Mouse (Mus musculus): ENCODE results near the gene Nupr1. TPM values are rescaled to one million over a fixed set of nuclear protein-coding genes. Genes with fewer than 3 reads are reported as not detected.

Gene Nupr1
- polyA plus RNA-seq (2012; ENCODE audit: insufficient read depth, low replicate concordance), result 27.5 TPM in 1 of 2 replicates, not detected in the other

DNA sequence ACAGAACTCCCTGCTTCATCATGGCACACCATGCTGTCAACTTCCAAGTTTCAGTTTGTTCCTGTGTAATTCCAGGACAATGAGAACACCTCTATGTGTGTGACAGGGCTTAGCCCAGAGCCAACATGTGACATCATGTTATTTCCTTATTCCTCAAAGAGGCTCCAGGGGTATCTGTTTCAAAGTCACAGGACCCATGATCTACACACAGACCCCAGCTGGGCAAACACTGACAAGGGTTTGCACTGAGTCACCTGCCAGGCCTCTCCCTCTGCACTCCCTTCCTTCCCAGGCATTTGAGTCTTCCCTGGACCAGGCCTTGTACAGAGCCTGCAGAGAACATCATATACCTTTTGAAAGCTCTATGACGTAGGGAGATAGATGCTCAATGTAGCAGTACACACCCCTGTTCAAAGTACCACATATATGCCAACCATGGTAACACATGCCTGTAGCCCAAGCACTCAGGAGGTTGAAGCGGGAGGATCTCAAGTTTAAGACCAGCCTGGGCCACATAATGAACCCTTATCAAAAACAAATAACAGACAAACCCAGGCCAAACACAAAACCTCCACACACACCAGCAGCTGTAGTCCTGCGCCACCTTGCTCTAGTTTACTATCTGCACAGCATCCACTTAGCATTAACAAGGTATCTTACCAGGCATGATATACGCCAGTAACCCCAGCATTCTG, at the start of gene Nupr1:
Gene Nupr1 (minus strand): TSS at position 38 of the 695 bp plus-strand sequence.
- TF ChIP-seq FLI1 (IDR thresholded peaks at IDR 0.05; ENCODE audit: low read length) (no peak), GATA1 (IDR thresholded peaks at IDR 0.05; ENCODE audit: borderline replicate concordance, low read length) (no peak)
- Histone ChIP-seq H3K27me3 (replicated peaks) (no peaks in the 10 kb centered on the region), H3K36me3 (replicated peaks; ENCODE audit: low read length) (peaks cover 61% of the 10 kb centered on the region), H3K4me3 (replicated peaks) (no peak within 1 kb of the TSS), H3K4me1 (peaks cover 97% of the 10 kb centered on the region), H3K9me3 (no peaks in the 10 kb centered on the region)

DNA sequence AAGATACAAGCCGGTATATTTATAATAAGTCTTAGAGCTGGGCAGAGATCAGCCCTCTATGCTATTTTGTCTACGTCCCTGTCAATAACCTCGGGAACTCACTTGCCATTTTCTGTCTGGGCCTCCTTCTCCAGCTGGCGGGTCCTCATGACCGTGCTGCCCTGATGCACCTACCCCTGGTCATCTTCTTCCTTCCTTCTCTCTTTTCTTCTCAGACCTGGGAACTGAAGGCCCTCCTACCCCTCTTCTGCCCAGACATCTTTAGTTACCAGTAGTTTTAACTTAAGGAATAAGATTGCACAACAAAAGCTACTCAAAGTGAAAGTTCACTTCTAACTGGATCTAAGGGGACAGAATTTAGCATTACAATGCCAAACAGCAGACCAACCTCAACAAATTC, 49.0 kb upstream of the Nupr1 start:
- H3K4me1 ChIP-seq, result peaks cover 31% of the 10 kb centered on the region
- H3K4me3 ChIP-seq (replicated peaks), result no peak overlapping the region
- no peaks in the 10 kb centered on the region for H3K9me3 ChIP-seq
- H3K27me3 ChIP-seq (replicated peaks), result no peaks in the 10 kb centered on the region
- peaks cover 79% of the 10 kb centered on the region for H3K36me3 ChIP-seq (replicated peaks; ENCODE audit: low read length)
- TF ChIP-seq FLI1 (IDR thresholded peaks at IDR 0.05; ENCODE audit: low read length), result no peak
- TF ChIP-seq GATA1 (IDR thresholded peaks at IDR 0.05; ENCODE audit: borderline replicate concordance, low read length), result no peak

DNA sequence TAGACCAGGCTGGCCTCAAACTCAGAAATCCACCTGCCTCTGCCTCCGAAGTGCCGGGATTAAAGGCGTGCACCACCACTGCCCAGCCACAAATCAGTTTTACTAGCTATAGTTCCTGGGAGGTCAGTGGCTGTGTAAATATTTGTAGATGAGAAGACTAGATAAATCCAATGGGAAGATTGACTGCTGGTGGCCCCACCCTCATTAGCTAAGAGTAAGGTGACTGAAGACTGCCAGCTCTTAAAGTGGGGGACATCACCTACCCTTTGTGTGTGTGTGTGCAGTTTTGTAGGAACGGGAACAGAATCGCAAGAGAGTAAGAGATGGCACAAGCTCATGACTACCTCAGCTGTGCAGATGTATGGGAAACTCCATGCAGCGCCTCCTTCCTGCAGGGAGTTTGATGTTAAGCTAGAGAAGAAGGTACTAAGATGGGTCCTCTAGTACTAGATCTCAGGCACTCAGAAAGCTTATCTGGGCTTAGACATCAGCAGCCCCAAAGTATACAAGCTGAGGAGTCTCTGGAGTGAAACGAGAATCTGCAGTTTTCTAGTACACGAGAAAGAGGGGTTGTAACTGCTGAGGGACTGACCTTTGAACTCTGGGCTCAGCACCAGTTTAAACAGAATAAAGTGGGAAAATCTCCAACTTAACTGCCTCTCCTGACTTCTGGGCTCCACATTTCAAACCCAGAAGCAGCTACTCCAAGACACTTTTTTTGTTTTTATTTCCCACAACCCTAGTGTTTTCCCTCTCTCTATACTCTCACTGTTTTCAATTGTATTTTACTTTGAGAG, 48.1 kb upstream of the Nupr1 start:
- TF ChIP-seq GATA1 (IDR thresholded peaks at IDR 0.05; ENCODE audit: borderline replicate concordance, low read length), result no peak
- Histone ChIP-seq H3K4me1 (peaks cover 27% of the 10 kb centered on the region), H3K27me3 (replicated peaks) (no peaks in the 10 kb centered on the region), H3K4me3 (replicated peaks) (no peak overlapping the region), H3K36me3 (replicated peaks; ENCODE audit: low read length) (peaks cover 78% of the 10 kb centered on the region), H3K9me3 (no peaks in the 10 kb centered on the region)

DNA sequence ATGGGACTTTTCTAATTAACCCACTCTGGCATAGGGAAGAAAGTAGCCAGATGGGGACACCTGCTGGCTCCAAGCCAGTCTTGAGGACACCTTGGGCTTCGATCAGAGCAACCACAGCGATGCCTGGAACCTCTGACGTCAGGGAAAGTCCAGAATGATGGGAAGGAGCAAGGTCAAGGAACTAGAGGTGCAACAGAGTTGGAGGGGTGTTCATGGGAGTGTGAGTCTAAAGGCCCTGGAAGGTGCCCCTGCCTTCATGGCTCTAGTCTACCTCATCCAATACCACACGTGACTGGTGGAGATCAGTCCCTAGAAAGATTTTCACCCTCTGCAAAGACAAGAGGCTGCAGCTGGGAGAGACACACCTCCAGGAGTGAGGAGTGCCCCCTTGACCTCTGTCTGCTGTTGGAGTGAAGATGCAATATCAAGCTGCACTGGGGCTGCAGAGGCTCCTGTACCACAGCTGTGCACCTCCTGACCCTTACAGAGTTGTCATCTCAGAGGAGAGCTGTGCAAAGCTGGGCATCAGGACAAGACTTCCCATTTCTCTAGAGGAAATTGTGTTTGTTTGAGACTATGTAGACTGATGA, 46.1 kb upstream of the Nupr1 start:
- no peak for TF ChIP-seq GATA1 (IDR thresholded peaks at IDR 0.05; ENCODE audit: borderline replicate concordance, low read length)
- no peak for TF ChIP-seq FLI1 (IDR thresholded peaks at IDR 0.05; ENCODE audit: low read length)
- no peaks in the 10 kb centered on the region for H3K27me3 ChIP-seq (replicated peaks)
- H3K4me3 ChIP-seq (replicated peaks), result no peak overlapping the region
- no peaks in the 10 kb centered on the region for H3K9me3 ChIP-seq
- peaks cover 80% of the 10 kb centered on the region for H3K36me3 ChIP-seq (replicated peaks; ENCODE audit: low read length)
- H3K4me1 ChIP-seq, result peaks cover 23% of the 10 kb centered on the region

DNA sequence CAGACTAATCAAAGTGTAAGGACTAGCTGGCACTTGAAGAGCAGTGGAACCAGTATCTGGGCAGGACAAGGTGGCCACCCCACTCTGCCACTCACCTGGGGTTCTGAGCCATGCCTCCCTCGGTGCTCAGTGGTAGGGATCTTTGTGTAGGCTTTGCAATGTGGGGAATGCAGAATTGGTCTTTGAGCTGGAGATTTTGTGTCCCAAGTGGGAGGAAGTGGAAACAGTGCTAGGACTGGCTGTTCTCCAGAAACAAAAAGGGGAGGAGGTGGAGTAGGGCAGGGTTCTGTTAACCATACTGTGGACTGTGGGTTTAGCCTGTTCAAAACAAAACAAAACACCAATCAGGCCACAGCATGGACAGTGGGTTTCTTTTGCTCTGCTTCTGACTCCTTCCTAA, 45.5 kb upstream of the Nupr1 start, which contains the start of gene Sult1a1:
Gene Sult1a1 (minus strand): TSS at position 226 of the 400 bp plus-strand sequence.
- TF ChIP-seq FLI1 (IDR thresholded peaks at IDR 0.05; ENCODE audit: low read length) (no peak), GATA1 (IDR thresholded peaks at IDR 0.05; ENCODE audit: borderline replicate concordance, low read length) (no peak)
- peaks cover 28% of the 10 kb centered on the region for H3K4me1 ChIP-seq
- peaks cover 85% of the 10 kb centered on the region for H3K36me3 ChIP-seq (replicated peaks; ENCODE audit: low read length)
- H3K4me3 ChIP-seq (replicated peaks), result no peak within 1 kb of the TSS
- no peaks in the 10 kb centered on the region for H3K27me3 ChIP-seq (replicated peaks)
- H3K9me3 ChIP-seq, result no peaks in the 10 kb centered on the region

DNA sequence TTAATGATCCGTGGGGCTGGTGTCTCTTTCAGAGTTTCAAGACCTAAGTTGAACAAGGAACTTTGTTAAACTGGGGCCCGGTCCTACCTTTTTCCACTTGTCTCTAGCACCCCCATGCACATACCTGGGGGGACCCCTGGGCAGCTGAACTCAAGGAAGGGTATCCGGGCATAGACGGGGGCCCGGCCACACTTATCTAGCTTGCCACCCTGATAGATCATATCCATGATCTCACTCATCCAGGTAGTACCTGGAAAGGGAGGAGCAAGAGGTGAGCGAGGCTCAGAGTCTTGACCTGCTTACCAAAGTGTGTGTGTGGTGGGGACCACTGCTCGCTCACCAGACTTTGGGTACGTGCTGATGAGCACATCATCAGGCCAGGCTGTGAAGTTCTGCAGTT, 44.4 kb upstream of the Nupr1 start:
- Histone ChIP-seq H3K9me3 (no peaks in the 10 kb centered on the region), H3K27me3 (replicated peaks) (no peaks in the 10 kb centered on the region), H3K4me1 (peaks cover 39% of the 10 kb centered on the region), H3K36me3 (replicated peaks; ENCODE audit: low read length) (peaks cover 88% of the 10 kb centered on the region), H3K4me3 (replicated peaks) (no peak overlapping the region)
- no peak for TF ChIP-seq FLI1 (IDR thresholded peaks at IDR 0.05; ENCODE audit: low read length)
- TF ChIP-seq GATA1 (IDR thresholded peaks at IDR 0.05; ENCODE audit: borderline replicate concordance, low read length), result no peak

DNA sequence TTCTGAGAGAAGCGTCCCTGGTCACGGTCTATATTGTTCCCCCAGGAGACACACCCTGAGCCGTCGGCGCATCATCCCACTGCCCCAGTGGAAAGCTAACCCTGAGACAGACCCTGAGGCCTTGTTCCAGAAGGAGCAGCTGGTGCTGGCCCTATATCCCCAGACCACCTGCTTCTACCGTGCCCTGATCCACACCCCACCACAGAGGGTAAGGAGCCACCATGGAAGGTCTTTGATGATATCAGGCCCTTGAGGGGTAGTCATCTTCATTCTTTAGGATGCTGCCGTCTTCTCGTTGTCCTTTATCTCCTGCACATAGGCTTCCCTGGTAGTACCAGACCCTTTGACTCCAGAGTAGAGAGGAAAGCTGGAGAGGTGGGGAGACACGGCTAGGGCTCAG, 41.5 kb upstream of the Nupr1 start:
- TF ChIP-seq FLI1 (IDR thresholded peaks at IDR 0.05; ENCODE audit: low read length) (no peak), GATA1 (IDR thresholded peaks at IDR 0.05; ENCODE audit: borderline replicate concordance, low read length) (no peak)
- H3K36me3 ChIP-seq (replicated peaks; ENCODE audit: low read length), result peaks cover 92% of the 10 kb centered on the region
- no peaks in the 10 kb centered on the region for H3K9me3 ChIP-seq

DNA sequence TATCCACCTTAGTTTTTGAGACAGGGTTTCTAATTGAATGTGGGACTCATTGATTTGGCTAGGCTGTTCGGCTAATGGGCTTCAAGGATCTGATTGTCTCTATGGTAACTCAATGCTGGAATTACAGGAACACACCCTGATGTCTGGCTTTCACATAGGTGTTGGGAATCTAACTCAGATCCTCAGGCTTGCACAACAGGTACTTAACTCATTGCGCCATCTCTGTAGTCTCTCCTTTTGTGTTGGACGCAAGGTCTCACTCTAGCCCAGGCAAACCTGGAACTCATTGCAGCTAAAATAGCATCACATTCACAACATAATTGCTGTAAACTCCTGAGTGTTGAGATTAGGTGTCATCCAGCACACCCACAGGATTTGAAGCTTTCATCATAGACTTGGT, 39.5 kb upstream of the Nupr1 start:
- Histone ChIP-seq H3K27me3 (replicated peaks) (no peaks in the 10 kb centered on the region), H3K36me3 (replicated peaks; ENCODE audit: low read length) (peaks cover 90% of the 10 kb centered on the region), H3K4me3 (replicated peaks) (no peak overlapping the region), H3K4me1 (peaks cover 65% of the 10 kb centered on the region), H3K9me3 (no peaks in the 10 kb centered on the region)
- TF ChIP-seq FLI1 (IDR thresholded peaks at IDR 0.05; ENCODE audit: low read length) (no peak), GATA1 (IDR thresholded peaks at IDR 0.05; ENCODE audit: borderline replicate concordance, low read length) (no peak)

More for the DNA sequence above, 41.5 kb upstream of the Nupr1 start:
- Histone ChIP-seq H3K27me3 (replicated peaks) (no peaks in the 10 kb centered on the region), H3K4me3 (replicated peaks) (no peak overlapping the region), H3K4me1 (peaks cover 65% of the 10 kb centered on the region)

DNA sequence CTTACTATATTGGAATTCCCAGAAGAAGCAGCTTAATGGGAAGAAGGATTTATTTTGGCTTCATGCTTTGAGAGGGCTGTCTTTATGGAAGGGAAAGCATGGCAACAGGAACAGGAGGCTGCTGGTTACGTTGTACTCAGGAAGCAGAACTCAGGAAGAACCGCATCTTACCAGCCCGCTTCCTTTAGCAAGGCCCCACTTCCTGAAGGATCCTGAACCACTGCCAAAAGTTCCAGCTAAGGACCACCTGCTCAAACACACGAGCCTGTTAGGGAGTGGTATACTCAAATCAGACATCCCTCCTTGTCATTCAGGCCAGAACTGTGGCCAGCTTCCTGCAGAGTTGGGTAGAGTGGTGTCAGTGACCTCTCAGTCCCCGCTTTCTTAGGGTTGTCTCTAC, 37.8 kb upstream of the Nupr1 start:
- TF ChIP-seq GATA1 (IDR thresholded peaks at IDR 0.05; ENCODE audit: borderline replicate concordance, low read length) (no peak), FLI1 (IDR thresholded peaks at IDR 0.05; ENCODE audit: low read length) (no peak)
- no peaks in the 10 kb centered on the region for H3K9me3 ChIP-seq
- H3K4me3 ChIP-seq (replicated peaks), result peak overlapping the region; percentile 21
- H3K36me3 ChIP-seq (replicated peaks; ENCODE audit: low read length), result peaks cover 96% of the 10 kb centered on the region
- H3K4me1 ChIP-seq, result peaks cover 78% of the 10 kb centered on the region
- no peaks in the 10 kb centered on the region for H3K27me3 ChIP-seq (replicated peaks)
